Mouse (Mus musculus) heart, embryonic 11.5 days (tissue): ENCODE results near the gene Gm6588. TPM values are rescaled to one million over a fixed set of nuclear protein-coding genes. Genes with fewer than 3 reads are reported as not detected.
"Not testable (repeated sequence)": the region's sequence is repeated elsewhere in the genome, so short reads cannot be mapped to it uniquely, and the experiment has no call there.

ENCODE experiments used
- ATAC-seq: fragments of 200-750 bp; cut with Nextera tagmentation; replicated peaks from 2 replicates; pipeline ENCODE4 v1.8.0; 2017; ENCODE audit warnings: moderate library complexity; ENCODE audit not compliant: insufficient number of reproducible peaks, low FRiP score, low TSS enrichment
- H3K27ac ChIP-seq: fragments of 300-500 bp; sonication (generic); 2 replicates; pipeline ENCODE4 v1.5.1; 2014; ENCODE audit warnings: mild to moderate bottlenecking, low read depth, low read length
- H3K27me3 ChIP-seq: fragments of 300-500 bp; sonication (generic); 2 replicates; pipeline ENCODE4 v1.6.1; 2014; ENCODE audit warnings: mild to moderate bottlenecking, low read length, mixed read lengths; ENCODE audit not compliant: control insufficient read depth, insufficient read depth
- H3K36me3 ChIP-seq: fragments of 300-500 bp; sonication (generic); 2 replicates; pipeline ENCODE4 v1.6.1; 2014; ENCODE audit warnings: mild to moderate bottlenecking, low read length, moderate library complexity, mixed read lengths; ENCODE audit not compliant: control insufficient read depth, insufficient read depth
- H3K4me1 ChIP-seq: fragments of 300-500 bp; sonication (generic); 2 replicates; pipeline ENCODE4 v1.6.1; 2014; ENCODE audit warnings: low read length; ENCODE audit not compliant: control insufficient read depth, insufficient read depth
- H3K4me2 ChIP-seq: fragments of 300-500 bp; sonication (generic); 2 replicates; pipeline ENCODE4 v1.6.1; 2014; ENCODE audit warnings: mild to moderate bottlenecking, moderate library complexity
- H3K4me3 ChIP-seq: fragments of 300-500 bp; sonication (generic); 2 replicates; pipeline ENCODE4 v1.5.1; 2014; ENCODE audit warnings: low read depth, low read length
- H3K9ac ChIP-seq: fragments of 300-500 bp; sonication (generic); 2 replicates; pipeline ENCODE4 v1.6.1; 2014; ENCODE audit warnings: mild to moderate bottlenecking, low read depth, low read length, moderate library complexity
- H3K9me3 ChIP-seq: fragments of 300-500 bp; sonication (generic); replicated peaks from 2 replicates; pipeline ENCODE4 v1.6.1; 2016; ENCODE audit warnings: low read length; ENCODE audit not compliant: control insufficient read depth
- WGBS: fragments of 180-500 bp; shearing (Covaris S2); extraction: QIAGEN DNeasy Blood & Tissue Kit; methylation state at CpG from one replicate; pipeline ENCODE4 v1.1.7; 2014; ENCODE audit not compliant: insufficient replicate concordance; 5-methylcytosine and 5-hydroxymethylcytosine counted together
- polyA plus RNA-seq: library from polyadenylated mRNA; unstranded; fragments of >200 nt; fragmentation: Nextera tagmentation; extraction: Ambion mirVana; gene quantifications from 2 replicates; pipeline ENCODE4 v1.2.1, GENCODE M21; 2014

Gm6588 gene
- not detected in 2 replicates for polyA plus RNA-seq

DNA sequence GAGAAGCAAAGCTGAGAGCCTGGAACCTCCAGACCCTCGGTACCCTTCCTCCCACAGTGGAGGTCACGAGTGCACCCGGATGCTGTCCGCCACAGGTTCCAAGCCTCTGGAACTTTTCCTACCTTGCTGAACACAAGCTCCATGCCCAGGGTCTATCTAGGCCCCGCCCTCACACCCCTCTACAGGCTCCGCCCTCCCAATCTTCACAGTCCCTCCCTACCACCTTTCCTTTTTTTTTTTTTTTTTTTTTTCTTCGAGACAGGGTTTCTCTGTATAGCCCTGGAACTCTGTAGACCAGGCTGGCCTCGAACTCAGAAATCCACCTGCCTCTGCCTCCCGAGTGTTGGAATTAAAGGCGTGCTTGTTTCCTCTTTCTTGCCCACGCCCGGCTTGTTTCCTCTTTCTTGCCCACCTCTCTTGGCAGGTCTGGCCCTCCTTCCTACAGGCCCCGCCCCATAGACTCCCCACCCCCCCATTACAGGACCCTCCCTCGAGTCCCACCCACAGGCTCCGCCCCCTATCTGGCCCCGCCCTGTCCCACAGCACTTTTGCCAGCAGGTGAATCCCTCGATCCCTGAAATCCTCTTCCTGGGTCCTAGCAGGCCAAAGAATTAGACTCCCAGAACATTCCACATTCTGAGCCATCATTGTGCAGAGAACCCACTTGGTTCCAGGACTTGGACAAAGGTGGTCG lies at the start of gene Gm6588:
Gene Gm6588 (plus strand): TSS at position 680 of the 694 bp plus-strand sequence.
- Histone ChIP-seq H3K27ac (no peak within 1 kb of the TSS), H3K27me3 (peaks cover 30% of the 10 kb centered on the region), H3K9ac (no peak within 1 kb of the TSS), H3K4me3 (no peak within 1 kb of the TSS), H3K36me3 (no peaks in the 10 kb centered on the region), H3K4me2 (no peak within 1 kb of the TSS), H3K4me1 (no peaks in the 10 kb centered on the region), H3K9me3 (no peaks in the 10 kb centered on the region)
- 45% methylated on average over 18 of the region's 18 CpGs for WGBS
- no peak for ATAC-seq

DNA sequence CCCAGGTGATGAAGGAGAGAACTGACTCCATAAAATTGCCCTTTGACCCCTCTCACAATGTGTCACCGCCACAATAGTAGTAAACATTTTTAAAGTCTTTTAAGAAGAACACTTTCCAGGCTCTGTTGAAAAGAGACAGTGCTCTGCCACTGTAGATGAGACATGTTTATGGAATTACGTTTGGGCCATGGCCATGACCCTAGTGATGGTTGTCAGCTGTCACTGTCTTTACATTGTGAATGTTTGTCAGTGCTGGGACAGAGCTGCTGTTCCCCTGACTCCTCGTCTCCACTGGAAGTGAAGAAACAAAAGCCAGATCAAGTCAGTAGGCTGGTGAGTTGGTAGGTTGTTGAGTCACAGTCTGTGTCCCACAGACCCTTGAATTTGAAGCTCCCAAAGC lies 46.8 kb upstream of the Gm6588 start:
- Histone ChIP-seq H3K27me3 (peaks cover 2% of the 10 kb centered on the region; the same call in 1 of the 2 replicates), H3K9me3 (no peaks in the 10 kb centered on the region), H3K4me1 (peaks cover 7% of the 10 kb centered on the region; the same call in 1 of the 2 replicates), H3K4me3 (no peak overlapping the region), H3K9ac (no peak overlapping the region), H3K36me3 (no peaks in the 10 kb centered on the region), H3K27ac (no peak overlapping the region), H3K4me2 (no peak overlapping the region)
- ATAC-seq: no peak
- 56% methylated on average over 3 of the region's 3 CpGs for WGBS

- Histone ChIP-seq H3K9me3 (no peaks in the 10 kb centered on the region), H3K4me3 (no peak overlapping the region), H3K4me2 (no peak overlapping the region), H3K27ac (no peak overlapping the region), H3K9ac (no peak overlapping the region), H3K36me3 (no peaks in the 10 kb centered on the region), H3K4me1 (peaks cover 7% of the 10 kb centered on the region; the same call in 1 of the 2 replicates), H3K27me3 (no peaks in the 10 kb centered on the region; the same call in 1 of the 2 replicates)
- peak; percentile 37 for ATAC-seq
- WGBS: 9% methylated on average over 3 of the region's 3 CpGs
These were observed 43.2 kb upstream of the Gm6588 start for GRCm38 (mm10) chr5:112406017-112406416.

- no peak for ATAC-seq
- Histone ChIP-seq H3K9ac (no peak overlapping the region), H3K27me3 (peaks cover 12% of the 10 kb centered on the region; the same call in 1 of the 2 replicates), H3K4me2 (no peak overlapping the region), H3K4me3 (no peak overlapping the region), H3K4me1 (peaks cover 11% of the 10 kb centered on the region), H3K27ac (no peak overlapping the region), H3K9me3 (peaks cover 5% of the 10 kb centered on the region; the same call in 1 of the 2 replicates), H3K36me3 (no peaks in the 10 kb centered on the region)
- WGBS: 48% methylated on average over 5 of the region's 5 CpGs
These were observed 40.0 kb upstream of the Gm6588 start for GRCm38 (mm10) chr5:112409274-112409673.

DNA sequence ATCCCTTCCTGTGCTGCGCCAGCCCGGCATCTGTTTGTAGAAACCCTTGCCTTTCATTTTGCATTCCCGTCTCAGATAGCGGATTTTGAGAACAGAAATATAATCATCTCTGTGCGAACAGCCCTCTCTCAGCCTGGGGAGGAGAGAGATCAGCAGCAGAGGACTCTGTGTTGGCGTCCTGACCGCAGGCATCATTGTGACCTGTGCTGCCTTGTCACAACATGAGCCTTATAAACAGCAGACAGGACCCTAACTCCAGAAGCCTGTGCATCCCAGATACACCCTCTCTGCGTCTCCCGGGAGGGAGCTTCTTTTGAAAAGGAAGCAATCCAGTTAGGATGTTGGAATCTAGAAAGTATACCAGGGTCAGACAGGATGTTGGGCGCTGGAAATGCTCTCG lies 38.2 kb upstream of the Gm6588 start:
- H3K27me3 ChIP-seq: peaks cover 12% of the 10 kb centered on the region; the same call in 1 of the 2 replicates
- H3K36me3 ChIP-seq: no peaks in the 10 kb centered on the region
- H3K4me1 ChIP-seq: peaks cover 6% of the 10 kb centered on the region
- no peak overlapping the region for H3K27ac ChIP-seq
- WGBS: 45% methylated on average over 11 of the region's 11 CpGs
- H3K9me3 ChIP-seq: peaks cover 5% of the 10 kb centered on the region; the same call in 1 of the 2 replicates
- H3K4me2 ChIP-seq: no peak overlapping the region
- no peak for ATAC-seq
- H3K4me3 ChIP-seq: no peak overlapping the region
- H3K9ac ChIP-seq: no peak overlapping the region

DNA sequence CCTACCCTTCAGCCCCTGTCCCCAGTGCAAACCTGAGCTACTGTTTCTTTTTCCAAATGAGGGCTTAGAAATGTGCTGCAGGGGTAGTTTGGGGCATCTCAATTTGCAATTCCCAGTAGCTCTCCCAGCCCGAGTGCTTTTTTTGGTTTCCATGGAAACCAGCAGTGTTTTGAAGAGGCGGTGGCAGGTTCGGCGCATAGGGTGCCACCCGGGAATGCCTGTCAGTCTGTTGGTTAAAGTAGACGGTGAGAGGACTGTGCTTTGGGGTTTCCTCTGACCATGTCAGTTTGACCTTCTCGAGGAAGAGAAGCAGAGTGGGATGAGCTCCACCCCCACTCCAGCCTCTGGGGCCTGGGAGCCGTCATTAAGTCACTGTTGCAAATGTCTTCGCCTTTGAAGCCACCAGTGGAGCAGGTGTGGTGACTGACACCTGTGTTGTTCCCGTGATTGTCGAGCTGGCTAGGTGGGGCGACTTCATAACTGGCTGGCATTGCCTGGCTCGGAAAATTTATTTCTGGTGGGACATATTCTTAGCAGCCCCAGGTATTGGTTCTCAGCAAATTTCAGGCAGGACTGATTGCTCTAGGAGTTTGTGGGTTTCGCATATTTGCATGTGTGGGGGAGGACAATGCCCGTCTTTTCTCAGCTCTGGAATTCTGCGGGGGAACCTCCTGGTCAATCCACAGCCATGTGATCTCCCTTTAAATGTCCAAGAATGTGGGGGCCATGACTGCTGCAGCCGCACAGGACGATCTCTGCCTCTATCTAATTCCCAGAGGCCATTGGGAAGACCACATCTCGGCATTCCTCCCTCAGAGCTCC lies 37.5 kb upstream of the Gm6588 start:
- peaks cover 5% of the 10 kb centered on the region; the same call in 1 of the 2 replicates for H3K9me3 ChIP-seq

GRCm38 (mm10) chr5:112412781-112413180 lies 36.4 kb upstream of the Gm6588 start:
- not testable (repeated sequence) for H3K4me2 ChIP-seq, H3K9me3 ChIP-seq, H3K4me3 ChIP-seq, H3K4me1 ChIP-seq, H3K27ac ChIP-seq, ATAC-seq, H3K36me3 ChIP-seq, H3K9ac ChIP-seq
- peaks cover 13% of the 10 kb centered on the region; the same call in 1 of the 2 replicates for H3K27me3 ChIP-seq
- 78% methylated on average over 4 of the region's 4 CpGs for WGBS

More for the DNA sequence above, 37.5 kb upstream of the Gm6588 start:
- Histone ChIP-seq H3K4me1 (peaks cover 5% of the 10 kb centered on the region), H3K9ac (0 out of 2 replicates have a peak overlapping the region, but pooled peaks have one; percentile 16), H3K4me2 (peak overlapping the region; percentile 20; the same call in 1 of the 2 replicates), H3K27ac (no peak overlapping the region), H3K4me3 (no peak overlapping the region), H3K27me3 (peaks cover 12% of the 10 kb centered on the region; the same call in 1 of the 2 replicates), H3K36me3 (no peaks in the 10 kb centered on the region)
- ATAC-seq: no peak
- 14% methylated on average over 19 of the region's 19 CpGs for whole genome bisulfite sequencing

GRCm38 (mm10) chr5:112416673-112417072 lies 32.6 kb upstream of the Gm6588 start:
- peaks cover 2% of the 10 kb centered on the region; the same call in 1 of the 2 replicates for H3K4me1 ChIP-seq
- H3K4me2 ChIP-seq: no peak overlapping the region
- no peak for ATAC-seq
- WGBS: 59% methylated on average over 5 of the region's 5 CpGs
- peaks cover 29% of the 10 kb centered on the region; the same call in 1 of the 2 replicates for H3K27me3 ChIP-seq
- peaks cover 5% of the 10 kb centered on the region; the same call in 1 of the 2 replicates for H3K9me3 ChIP-seq
- no peak overlapping the region for H3K4me3 ChIP-seq
- H3K9ac ChIP-seq: no peak overlapping the region
- no peak overlapping the region for H3K27ac ChIP-seq
- no peaks in the 10 kb centered on the region for H3K36me3 ChIP-seq
